Mouse (Mus musculus): Measurements from ENCODE around the gene Aspg. TPM values are rescaled to one million over a fixed set of nuclear protein-coding genes. Genes with fewer than 3 reads are reported as not detected.

The Aspg gene
- polyA plus RNA-seq, 1 experiment = 16.8 TPM

GRCm38 (mm10) chr12:112094261-112094880 is 12.1 kb upstream of the Aspg start:
- Histone ChIP-seq H3K4me3 (replicated peaks; ENCODE audit: extremely low read depth, low read depth, low read length) (no peak overlapping the region), H3K4me1 (ENCODE audit: control insufficient read depth, insufficient read depth, low read length) (peaks cover 2% of the 10 kb centered on the region)
- WGBS = 57% methylated on average over 8 of the region's 8 CpGs
- DNase-seq = no peak
- TF ChIP-seq CTCF (IDR thresholded peaks at IDR 0.05; ENCODE audit: insufficient read depth, low read length) = no peak
- TF ChIP-seq POLR2A (IDR thresholded peaks at IDR 0.05; ENCODE audit: borderline replicate concordance, extremely low read depth, low read depth, low read length) = no peak

GRCm38 (mm10) chr12:112096051-112096732 is 10.3 kb upstream of the Aspg start:
- H3K4me3 ChIP-seq (replicated peaks; ENCODE audit: extremely low read depth, low read depth, low read length) = no peak overlapping the region
- TF ChIP-seq POLR2A (IDR thresholded peaks at IDR 0.05; ENCODE audit: borderline replicate concordance, extremely low read depth, low read depth, low read length) (no peak), CTCF (IDR thresholded peaks at IDR 0.05; ENCODE audit: insufficient read depth, low read length) (no peak)
- DNase-seq = peak; percentile 45
- H3K4me1 ChIP-seq (ENCODE audit: control insufficient read depth, insufficient read depth, low read length) = peaks cover 2% of the 10 kb centered on the region
- whole genome bisulfite sequencing = 48% methylated on average over 13 of the region's 13 CpGs

DNA sequence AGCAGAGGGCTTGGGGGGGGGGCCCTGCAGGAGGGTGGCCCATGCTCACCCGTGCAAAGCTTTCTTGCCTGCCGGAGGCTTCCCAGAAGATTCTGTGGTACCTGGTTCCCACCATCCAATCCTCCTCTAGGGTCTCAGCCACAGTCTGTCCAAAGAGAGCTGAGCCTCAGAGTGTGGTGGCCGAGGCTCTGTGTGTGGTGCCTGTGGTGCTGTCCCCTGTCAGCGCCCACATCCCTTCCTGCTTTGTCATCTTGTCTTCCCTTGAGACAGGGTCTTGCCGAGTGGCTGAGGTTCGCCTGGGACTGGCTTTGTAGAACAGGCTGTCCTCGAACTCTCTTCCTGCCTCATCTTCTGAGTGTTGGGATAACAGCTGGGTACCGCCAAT is 9.8 kb upstream of the Aspg start:
- TF ChIP-seq POLR2A (IDR thresholded peaks at IDR 0.05; ENCODE audit: borderline replicate concordance, extremely low read depth, low read depth, low read length) = no peak
- TF ChIP-seq CTCF (IDR thresholded peaks at IDR 0.05; ENCODE audit: insufficient read depth, low read length) = no peak
- Histone ChIP-seq H3K4me3 (replicated peaks; ENCODE audit: extremely low read depth, low read depth, low read length) (no peak overlapping the region), H3K4me1 (ENCODE audit: control insufficient read depth, insufficient read depth, low read length) (peaks cover 2% of the 10 kb centered on the region)
- WGBS = 60% methylated on average over 8 of the region's 8 CpGs
- no peak for DNase-seq

DNA sequence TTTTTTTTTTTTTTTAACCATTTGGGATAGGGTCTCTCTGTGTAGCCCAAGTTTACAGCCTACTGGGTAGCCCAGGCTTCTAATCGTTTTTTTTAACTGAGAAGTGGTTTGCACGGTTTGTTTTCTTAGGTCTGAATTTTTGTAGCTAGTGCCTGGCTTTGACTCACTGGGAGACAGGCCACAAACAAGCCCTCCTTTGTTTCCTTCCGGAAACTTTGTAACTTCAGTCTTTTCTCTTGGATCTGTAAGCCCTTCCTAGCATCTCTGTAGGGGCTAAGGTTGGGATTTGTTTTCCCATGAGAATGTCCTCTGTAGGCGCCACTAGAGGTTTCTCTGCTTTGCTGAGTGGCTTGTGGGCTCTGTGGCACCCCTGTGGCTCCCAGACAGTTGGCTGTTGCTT is 6.4 kb upstream of the Aspg start:
- Histone ChIP-seq H3K4me3 (replicated peaks; ENCODE audit: extremely low read depth, low read depth, low read length) (no peak overlapping the region), H3K4me1 (ENCODE audit: control insufficient read depth, insufficient read depth, low read length) (peaks cover 2% of the 10 kb centered on the region)
- no peak for DNase-seq
- TF ChIP-seq CTCF (IDR thresholded peaks at IDR 0.05; ENCODE audit: insufficient read depth, low read length) (no peak), POLR2A (IDR thresholded peaks at IDR 0.05; ENCODE audit: borderline replicate concordance, extremely low read depth, low read depth, low read length) (no peak)
- WGBS = 66% methylated on average over 4 of the region's 4 CpGs

DNA sequence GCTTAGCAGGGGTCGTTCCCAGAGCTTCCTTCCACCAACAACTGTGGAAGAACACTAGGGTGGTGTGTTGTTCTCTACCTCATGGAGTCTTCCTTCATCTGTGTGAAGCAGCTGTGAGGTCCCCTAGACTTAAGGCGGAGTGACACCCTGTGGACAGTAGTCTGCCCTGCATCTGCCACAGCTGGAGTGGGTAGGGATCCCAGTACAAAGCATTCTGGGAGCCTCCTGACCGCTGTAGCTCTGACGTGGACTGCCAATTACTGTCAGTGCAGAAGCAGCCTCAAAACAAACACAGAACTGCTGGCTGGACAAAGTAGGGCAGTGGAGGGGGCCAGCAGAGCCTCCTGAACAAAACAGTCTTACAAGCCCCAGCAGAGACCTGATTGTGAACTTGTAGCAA is 5.4 kb upstream of the Aspg start:
- Histone ChIP-seq H3K4me1 (ENCODE audit: control insufficient read depth, insufficient read depth, low read length) (peaks cover 1% of the 10 kb centered on the region; the same call in 1 of the 2 replicates), H3K4me3 (replicated peaks; ENCODE audit: extremely low read depth, low read depth, low read length) (no peak overlapping the region)
- TF ChIP-seq POLR2A (IDR thresholded peaks at IDR 0.05; ENCODE audit: borderline replicate concordance, extremely low read depth, low read depth, low read length) (no peak), CTCF (IDR thresholded peaks at IDR 0.05; ENCODE audit: insufficient read depth, low read length) (0 out of 2 replicates have a peak, but pooled peaks have one; percentile 2)
- no peak for DNase-seq
- WGBS = 48% methylated on average over 4 of the region's 4 CpGs

DNA sequence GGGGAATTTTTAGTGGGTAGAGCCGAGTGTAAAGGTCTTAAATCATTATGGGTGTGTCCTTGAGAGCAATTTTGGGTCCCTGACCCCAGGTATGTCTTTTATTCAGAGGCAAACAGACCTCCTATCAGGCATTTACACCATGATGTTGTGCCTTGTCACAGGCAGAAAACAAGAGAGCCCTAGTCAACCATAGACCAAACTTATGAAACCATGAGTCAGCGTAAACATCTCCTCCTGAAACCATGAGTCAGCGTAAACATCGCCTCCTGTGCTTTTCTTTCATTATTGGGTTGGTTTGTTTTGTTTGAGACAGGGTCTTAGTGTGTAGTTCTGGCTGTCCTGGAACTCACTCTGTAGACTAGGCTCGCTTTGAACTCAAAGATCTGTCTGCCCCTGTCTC is 3.3 kb upstream of the Aspg start:
- no peak for DNase-seq
- no peak overlapping the region for H3K4me3 ChIP-seq (replicated peaks; ENCODE audit: extremely low read depth, low read depth, low read length)
- TF ChIP-seq POLR2A (IDR thresholded peaks at IDR 0.05; ENCODE audit: borderline replicate concordance, extremely low read depth, low read depth, low read length) (no peak), CTCF (IDR thresholded peaks at IDR 0.05; ENCODE audit: insufficient read depth, low read length) (no peak)
- 82% methylated on average over 5 of the region's 5 CpGs for WGBS
- no peaks in the 10 kb centered on the region for H3K4me1 ChIP-seq (ENCODE audit: control insufficient read depth, insufficient read depth, low read length)

- Histone ChIP-seq H3K4me1 (ENCODE audit: control insufficient read depth, insufficient read depth, low read length) (no peaks in the 10 kb centered on the region), H3K4me3 (replicated peaks; ENCODE audit: extremely low read depth, low read depth, low read length) (no peak overlapping the region)
- no peak for TF ChIP-seq CTCF (IDR thresholded peaks at IDR 0.05; ENCODE audit: insufficient read depth, low read length)
- TF ChIP-seq POLR2A (IDR thresholded peaks at IDR 0.05; ENCODE audit: borderline replicate concordance, extremely low read depth, low read depth, low read length) = no peak
- DNase-seq = no peak
- WGBS = 86% methylated on average over 11 of the region's 11 CpGs
These were observed 1.6 kb upstream of the Aspg start for GRCm38 (mm10) chr12:112104890-112105289.

- no peak for TF ChIP-seq CTCF (IDR thresholded peaks at IDR 0.05; ENCODE audit: insufficient read depth, low read length)
- no peak for TF ChIP-seq POLR2A (IDR thresholded peaks at IDR 0.05; ENCODE audit: borderline replicate concordance, extremely low read depth, low read depth, low read length)
- H3K4me3 ChIP-seq (replicated peaks; ENCODE audit: extremely low read depth, low read depth, low read length) = no peak overlapping the region
- no peak for DNase-seq
- no peaks in the 10 kb centered on the region for H3K4me1 ChIP-seq (ENCODE audit: control insufficient read depth, insufficient read depth, low read length)
- 82% methylated on average over 8 of the region's 8 CpGs for WGBS
These were observed 1.2 kb downstream of the Aspg start for GRCm38 (mm10) chr12:112107685-112108084.

DNA sequence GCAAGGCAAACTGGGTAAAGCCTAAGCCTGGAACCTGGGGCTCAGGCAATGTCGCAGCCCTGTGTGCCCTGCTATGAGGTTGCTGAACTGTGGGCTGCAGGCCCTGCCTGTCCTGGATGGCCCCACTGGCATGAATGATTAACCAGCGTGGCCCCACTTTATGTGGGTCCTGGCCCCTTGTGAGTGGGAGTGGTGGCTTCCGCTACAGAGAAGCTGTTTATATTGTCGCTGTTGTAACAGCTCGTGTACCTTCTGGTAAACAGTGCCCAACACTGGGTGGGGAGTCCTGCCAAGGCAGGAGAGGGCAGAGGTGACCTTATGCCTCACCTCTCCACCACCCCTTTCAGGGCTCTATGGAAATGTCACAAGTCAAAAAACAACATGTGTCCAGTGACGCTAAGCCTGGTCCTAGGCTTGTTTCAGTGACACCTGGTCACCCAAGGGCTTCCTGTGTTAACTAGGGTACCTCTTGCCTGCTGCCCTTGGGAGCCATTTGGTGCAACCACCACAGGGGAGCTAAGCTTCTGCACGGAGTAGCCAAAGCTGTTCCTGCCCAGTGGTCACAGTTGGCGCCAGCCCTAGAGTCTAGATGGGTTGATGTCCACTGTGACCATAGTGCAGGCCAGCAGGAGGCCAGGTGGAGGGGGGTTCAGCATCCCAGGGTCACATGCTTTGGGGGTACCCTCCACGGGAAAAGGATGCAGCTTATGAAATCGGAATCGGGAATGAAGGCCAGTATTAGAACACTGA is 2.4 kb downstream of the Aspg start:
- H3K4me3 ChIP-seq (replicated peaks; ENCODE audit: extremely low read depth, low read depth, low read length) = no peak overlapping the region
- TF ChIP-seq POLR2A (IDR thresholded peaks at IDR 0.05; ENCODE audit: borderline replicate concordance, extremely low read depth, low read depth, low read length) (no peak), CTCF (IDR thresholded peaks at IDR 0.05; ENCODE audit: insufficient read depth, low read length) (no peak)
- 78% methylated on average over 11 of the region's 11 CpGs for WGBS
- no peaks in the 10 kb centered on the region for H3K4me1 ChIP-seq (ENCODE audit: control insufficient read depth, insufficient read depth, low read length)
- no peak for DNase-seq

All from lung, adult 2 months (tissue).